Mouse (Mus musculus) gastrocnemius, postnatal 4 days (tissue): ENCODE data around the gene Tmem238l. TPM values are rescaled to one million over a fixed set of nuclear protein-coding genes. Genes with fewer than 3 reads are reported as not detected.

Experiments used
- total RNA-seq, 2 experiments: library from RNA; stranded (reverse); gene quantifications; 2 replicates each; pipeline ENCODE4 v1.2.3; 2021

The Tmem238l gene
- total RNA-seq, 2 experiments from 2014 or later = not detected

Other genes starting within 250 kb of the Tmem238l start
- under 1 TPM; 0.05 to 0.12 TPM for gene Pirt, start 44.7 kb upstream of the Tmem238l start, total RNA-seq
- 1 to 10 TPM; 2.3 to 2.6 TPM for gene Tmem220, start 68.5 kb downstream of the Tmem238l start, total RNA-seq
- gene Adprm, start 96.0 kb downstream of the Tmem238l start, total RNA-seq = 10 to 100 TPM; 14.9 to 15.8 TPM
- 10 to 100 TPM; 13.7 to 14.3 TPM for gene Sco1, start 96.0 kb downstream of the Tmem238l start, total RNA-seq
- 100 to 1,000 TPM; 510 to 548 TPM for gene Myh3, start 121.7 kb downstream of the Tmem238l start, total RNA-seq
- 100 to 1,000 TPM; 229 to 257 TPM for gene Myh2, start 214.4 kb downstream of the Tmem238l start, total RNA-seq
- 100 to 1,000 TPM; 613 to 684 TPM for gene Myh1, start 243.4 kb downstream of the Tmem238l start, total RNA-seq